Mouse (Mus musculus): ENCODE data around the gene Sympk.

Sympk gene

GRCm38 (mm10) chr7:19024096-19024506, at the start of gene Sympk:
Gene Sympk (plus strand): TSS chr7:19024377.
- peak; percentile 97 for DNase-seq

GRCm38 (mm10) chr7:18978381-18978780, 45.8 kb upstream of the Sympk start:
- no peak for DNase-seq

- no peak for DNase-seq
Measured at GRCm38 (mm10) chr7:18986503-18986902, 37.7 kb upstream of the Sympk start.

- no peak for DNase-seq
Measured at GRCm38 (mm10) chr7:18987100-18987499, 37.1 kb upstream of the Sympk start, which contains the start of gene Nanos2. Gene Nanos2 (plus strand): TSS chr7:18987400.

- no peak for DNase-seq
Measured at GRCm38 (mm10) chr7:18987747-18988146, 36.4 kb upstream of the Sympk start.

- no peak for DNase-seq
Measured at GRCm38 (mm10) chr7:18988780-18989179, 35.4 kb upstream of the Sympk start.

GRCm38 (mm10) chr7:18989995-18990394, 34.2 kb upstream of the Sympk start:
- DNase-seq = no peak

- DNase-seq = peak; percentile 99
Measured at GRCm38 (mm10) chr7:18990601-18991295, 33.4 kb upstream of the Sympk start, which contains the start of gene Mypop. Gene Mypop (plus strand): TSS chr7:18991245.

GRCm38 (mm10) chr7:18991660-18992293, 32.4 kb upstream of the Sympk start:
- DNase-seq = no peak

GRCm38 (mm10) chr7:18992294-18992675, 31.9 kb upstream of the Sympk start:
- peak; percentile 36 for DNase-seq

GRCm38 (mm10) chr7:18993036-18993435, 31.1 kb upstream of the Sympk start:
- DNase-seq = no peak

- no peak for DNase-seq
Measured at GRCm38 (mm10) chr7:18998835-18999234, 25.3 kb upstream of the Sympk start.

- peak; percentile 27 for DNase-seq
Measured at GRCm38 (mm10) chr7:19000421-19000820, 23.8 kb upstream of the Sympk start.

- peak; percentile 87 for DNase-seq
Measured at GRCm38 (mm10) chr7:19001066-19001806, 22.9 kb upstream of the Sympk start.

- no peak for DNase-seq
Measured at GRCm38 (mm10) chr7:19001807-19002085, 22.4 kb upstream of the Sympk start.

GRCm38 (mm10) chr7:19002115-19002514, 22.1 kb upstream of the Sympk start:
- no peak for DNase-seq

GRCm38 (mm10) chr7:19002848-19003498, 21.2 kb upstream of the Sympk start:
- peak; percentile 89 for DNase-seq

- DNase-seq = peak; percentile 97
Measured at GRCm38 (mm10) chr7:19003902-19004630, 20.1 kb upstream of the Sympk start, which contains the start of gene Irf2bp1. Gene Irf2bp1 (plus strand): TSS chr7:19004044.

- peak; percentile 34 for DNase-seq
Measured at GRCm38 (mm10) chr7:19004631-19005079, 19.5 kb upstream of the Sympk start.

- DNase-seq = no peak
Measured at GRCm38 (mm10) chr7:19005417-19006121, 18.6 kb upstream of the Sympk start.

GRCm38 (mm10) chr7:19006476-19006875, 17.7 kb upstream of the Sympk start:
- peak; percentile 92 for DNase-seq
